Mouse (Mus musculus): Measurements from ENCODE around the gene Armh3.
"Not testable (repeated sequence)": the region's sequence is repeated elsewhere in the genome, so short reads cannot be mapped to it uniquely, and the experiment has no call there.

Armh3 gene

GRCm38 (mm10) chr19:45826146-45826545 lies 172.1 kb downstream of the Armh3 start:
- DNase-seq (ENCODE audit: low read depth, low spot score): no peak

- DNase-seq (ENCODE audit: low read depth, low spot score): no peak
These were observed 176.5 kb downstream of the Armh3 start for GRCm38 (mm10) chr19:45821832-45822231.

- peak; percentile 77 for DNase-seq (ENCODE audit: low read depth, low spot score)
These were observed 180.3 kb downstream of the Armh3 start for GRCm38 (mm10) chr19:45817816-45818490.

GRCm38 (mm10) chr19:45816727-45817126 lies 181.6 kb downstream of the Armh3 start:
- DNase-seq (ENCODE audit: low read depth, low spot score): no peak

GRCm38 (mm10) chr19:45815831-45816405 lies 182.4 kb downstream of the Armh3 start, which contains the start of gene Kcnip2:
Gene Kcnip2, minus strand, starts transcription at chr19:45816061.
- DNase-seq (ENCODE audit: low read depth, low spot score): peak; percentile 56

GRCm38 (mm10) chr19:45815170-45815569 lies 183.1 kb downstream of the Armh3 start:
- no peak for DNase-seq (ENCODE audit: low read depth, low spot score)

- DNase-seq (ENCODE audit: low read depth, low spot score): peak; percentile 89
These were observed 184.5 kb downstream of the Armh3 start for GRCm38 (mm10) chr19:45813801-45814200.

GRCm38 (mm10) chr19:45813263-45813662 lies 185.0 kb downstream of the Armh3 start:
- DNase-seq (ENCODE audit: low read depth, low spot score): peak; percentile 88

GRCm38 (mm10) chr19:45812673-45813252 lies 185.5 kb downstream of the Armh3 start:
- peak; percentile 74 for DNase-seq (ENCODE audit: low read depth, low spot score)

GRCm38 (mm10) chr19:45812115-45812514 lies 186.2 kb downstream of the Armh3 start:
- DNase-seq (ENCODE audit: low read depth, low spot score): peak; percentile 91

GRCm38 (mm10) chr19:45811028-45811674 lies 187.1 kb downstream of the Armh3 start:
- no peak for DNase-seq (ENCODE audit: low read depth, low spot score)

GRCm38 (mm10) chr19:45807732-45808131 lies 190.6 kb downstream of the Armh3 start:
- no peak for DNase-seq (ENCODE audit: low read depth, low spot score)

- not testable (repeated sequence) for DNase-seq (ENCODE audit: low read depth, low spot score)
These were observed 192.5 kb downstream of the Armh3 start for GRCm38 (mm10) chr19:45805817-45806216.

- peak; percentile 70 for DNase-seq (ENCODE audit: low read depth, low spot score)
These were observed 193.5 kb downstream of the Armh3 start for GRCm38 (mm10) chr19:45804593-45805368.

GRCm38 (mm10) chr19:45803408-45803807 lies 194.9 kb downstream of the Armh3 start:
- no peak for DNase-seq (ENCODE audit: low read depth, low spot score)

- DNase-seq (ENCODE audit: low read depth, low spot score): no peak
These were observed 195.6 kb downstream of the Armh3 start for GRCm38 (mm10) chr19:45802702-45803101.

GRCm38 (mm10) chr19:45796879-45797278 lies 201.4 kb downstream of the Armh3 start:
- DNase-seq (ENCODE audit: low read depth, low spot score): peak; percentile 77

GRCm38 (mm10) chr19:45796061-45796556 lies 202.2 kb downstream of the Armh3 start:
- peak; percentile 96 for DNase-seq (ENCODE audit: low read depth, low spot score)

- no peak for DNase-seq (ENCODE audit: low read depth, low spot score)
These were observed 202.8 kb downstream of the Armh3 start for GRCm38 (mm10) chr19:45795406-45795944.

GRCm38 (mm10) chr19:45794718-45795117 lies 203.6 kb downstream of the Armh3 start:
- DNase-seq (ENCODE audit: low read depth, low spot score): no peak

GRCm38 (mm10) chr19:45792404-45792803 lies 205.9 kb downstream of the Armh3 start:
- DNase-seq (ENCODE audit: low read depth, low spot score): no peak
